Mouse (Mus musculus) hindbrain, embryonic 15.5 days (tissue): ENCODE measurements around the gene Wdr27. TPM values are rescaled to one million over a fixed set of nuclear protein-coding genes. Genes with fewer than 3 reads are reported as not detected.

ENCODE experiments used
- ATAC-seq: fragments of 200-750 bp; cut with Nextera tagmentation; 2 replicates; pipeline ENCODE4 v1.8.0; 2017; ENCODE audit warnings: low read depth, moderate number of reproducible peaks, moderate TSS enrichment; ENCODE audit not compliant: low FRiP score
- H3K27ac ChIP-seq: fragments of 300-500 bp; sonication (generic); replicated peaks from 2 replicates; pipeline ENCODE4 v1.5.1; 2015; ENCODE audit warnings: mild to moderate bottlenecking, inconsistent platforms
- H3K27me3 ChIP-seq: fragments of 300-500 bp; sonication (generic); 2 replicates; pipeline ENCODE4 v1.6.1; 2015; ENCODE audit warnings: control low read depth, inconsistent platforms
- H3K36me3 ChIP-seq: fragments of 300-500 bp; sonication (generic); 2 replicates; pipeline ENCODE4 v1.6.1; 2015; ENCODE audit warnings: control low read depth, inconsistent platforms
- H3K4me1 ChIP-seq: fragments of 300-500 bp; sonication (generic); replicated peaks from 2 replicates; pipeline ENCODE4 v1.6.1; 2015; ENCODE audit warnings: control low read depth, inconsistent platforms
- H3K4me2 ChIP-seq: fragments of 300-500 bp; sonication (generic); 2 replicates; pipeline ENCODE4 v1.6.1; 2015; ENCODE audit warnings: moderate library complexity, mild to moderate bottlenecking, inconsistent platforms
- H3K4me3 ChIP-seq: fragments of 300-500 bp; sonication (generic); 2 replicates; pipeline ENCODE4 v1.5.1; 2015; ENCODE audit warnings: mild to moderate bottlenecking, inconsistent platforms
- H3K9ac ChIP-seq: fragments of 300-500 bp; sonication (generic); 2 replicates; pipeline ENCODE4 v1.6.1; 2015; ENCODE audit warnings: inconsistent platforms
- H3K9me3 ChIP-seq: fragments of 300-500 bp; sonication (generic); 2 replicates; pipeline ENCODE4 v1.6.1; 2016; ENCODE audit warnings: control low read depth, inconsistent platforms
- WGBS: fragments of 180-500 bp; shearing (Covaris S2); methylation state at CpG from one replicate; pipeline ENCODE4 v1.1.7; 2015; 5-methylcytosine and 5-hydroxymethylcytosine counted together
- polyA plus RNA-seq: library from polyadenylated mRNA; unstranded; fragments of >200 nt; fragmentation: Nextera tagmentation; extraction: Ambion mirVana; gene quantifications from 2 replicates; pipeline ENCODE4 v1.2.1, GENCODE M21; 2015

The Wdr27 gene
- polyA plus RNA-seq, 1 experiment from 2014 or later = 9.9 TPM

DNA sequence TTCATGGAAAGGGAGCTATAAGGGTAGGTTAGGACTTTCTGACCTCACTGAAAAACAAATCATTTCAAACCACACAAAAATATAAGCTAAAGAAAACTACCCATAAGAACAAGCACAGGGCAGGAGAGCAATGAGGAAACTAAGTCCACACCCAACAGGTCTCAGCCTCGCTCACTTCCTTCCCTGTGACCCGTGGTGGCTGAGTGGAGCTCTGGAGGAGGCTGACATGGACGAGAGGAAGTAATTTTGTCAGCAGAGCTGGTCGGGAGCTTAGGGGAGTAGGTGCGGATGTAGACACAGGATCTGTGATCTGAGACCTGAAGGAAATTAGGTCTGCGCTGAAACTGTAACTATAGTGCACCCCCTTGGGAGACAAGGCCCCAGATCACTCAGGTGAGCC lies 21.4 kb downstream of the Wdr27 start:
- ATAC-seq = no peak
- Histone ChIP-seq H3K27me3 (no peaks in the 10 kb centered on the region), H3K4me1 (no peaks in the 10 kb centered on the region), H3K4me3 (no peak overlapping the region), H3K27ac (no peak overlapping the region), H3K36me3 (no peaks in the 10 kb centered on the region), H3K9me3 (no peaks in the 10 kb centered on the region), H3K9ac (no peak overlapping the region), H3K4me2 (no peak overlapping the region)
- 74% methylated on average over 6 of the region's 6 CpGs for WGBS

DNA sequence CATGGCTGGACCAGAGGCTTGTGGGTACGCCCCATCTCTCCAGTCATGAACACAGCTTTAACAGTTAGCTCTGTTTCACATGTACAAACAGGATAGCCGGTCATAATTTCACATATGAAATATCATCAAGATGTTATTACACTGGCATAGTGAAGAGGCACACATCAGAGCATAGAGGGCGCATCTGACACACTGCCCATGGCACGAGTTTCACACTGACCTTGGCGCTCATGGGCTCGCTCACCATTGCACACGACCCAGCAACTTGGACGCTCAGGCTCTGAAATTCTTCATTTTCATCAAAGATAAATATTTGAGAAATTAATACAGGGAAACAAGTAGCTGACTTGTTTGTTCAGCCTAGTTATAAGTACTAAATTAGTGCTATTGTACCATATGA lies 25.1 kb downstream of the Wdr27 start:
- Histone ChIP-seq H3K4me3 (no peak overlapping the region), H3K27me3 (no peaks in the 10 kb centered on the region), H3K27ac (no peak overlapping the region), H3K9me3 (no peaks in the 10 kb centered on the region), H3K4me1 (no peaks in the 10 kb centered on the region), H3K4me2 (no peak overlapping the region), H3K36me3 (no peaks in the 10 kb centered on the region), H3K9ac (no peak overlapping the region)
- no peak for ATAC-seq
- WGBS = 91% methylated on average over 8 of the region's 8 CpGs

DNA sequence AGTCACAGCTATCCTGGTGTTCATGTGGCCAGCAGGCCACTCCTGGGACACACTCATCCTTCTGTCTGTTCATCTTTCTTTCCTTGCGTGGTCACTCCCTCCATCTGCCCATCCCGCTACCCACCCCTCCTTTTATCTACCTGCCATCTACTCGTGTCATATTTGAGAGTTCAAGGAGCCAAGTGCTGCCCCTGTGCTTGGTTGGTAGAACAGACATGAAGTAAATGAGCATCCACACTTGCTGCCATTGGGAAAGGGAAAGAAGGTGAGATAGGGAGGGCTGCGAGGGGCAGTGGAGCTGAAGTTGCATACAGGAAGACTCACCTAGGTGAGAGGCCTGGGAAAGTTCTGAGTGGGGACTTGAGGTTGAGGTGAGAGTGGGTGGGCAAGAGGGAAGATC lies 28.6 kb downstream of the Wdr27 start:
- 93% methylated on average over 4 of the region's 4 CpGs for WGBS

DNA sequence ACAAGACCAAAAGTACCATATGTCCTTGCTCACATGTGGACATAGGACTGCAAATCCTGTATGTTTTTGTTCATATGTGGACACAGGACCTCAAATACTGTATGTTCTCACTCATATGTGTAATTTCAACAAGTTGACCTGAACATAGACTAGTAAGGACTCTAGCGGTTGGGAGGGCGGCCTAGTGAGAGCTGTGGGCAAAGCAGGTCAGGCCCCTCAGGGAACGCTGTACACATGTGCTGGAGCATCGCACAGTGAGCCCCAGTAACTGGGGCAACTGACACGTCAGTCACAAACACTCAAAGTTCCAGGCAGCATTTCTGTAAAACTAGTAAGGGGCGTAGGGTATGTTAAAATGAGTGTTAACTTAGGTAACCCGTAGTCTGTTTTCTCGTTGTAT lies 30.0 kb downstream of the Wdr27 start:
- no peaks in the 10 kb centered on the region for H3K9me3 ChIP-seq
- 87% methylated on average over 8 of the region's 8 CpGs for WGBS
- ATAC-seq = no peak
- no peaks in the 10 kb centered on the region for H3K4me1 ChIP-seq
- no peak overlapping the region for H3K4me2 ChIP-seq
- no peak overlapping the region for H3K4me3 ChIP-seq
- H3K27me3 ChIP-seq = no peaks in the 10 kb centered on the region
- no peaks in the 10 kb centered on the region for H3K36me3 ChIP-seq
- H3K9ac ChIP-seq = no peak overlapping the region
- H3K27ac ChIP-seq = no peak overlapping the region

More for the DNA sequence above, 28.6 kb downstream of the Wdr27 start:
- H3K4me1 ChIP-seq = no peaks in the 10 kb centered on the region
- no peaks in the 10 kb centered on the region for H3K36me3 ChIP-seq
- H3K27ac ChIP-seq = no peak overlapping the region
- H3K4me2 ChIP-seq = no peak overlapping the region
- H3K9me3 ChIP-seq = no peaks in the 10 kb centered on the region
- no peaks in the 10 kb centered on the region for H3K27me3 ChIP-seq
- H3K9ac ChIP-seq = no peak overlapping the region
- H3K4me3 ChIP-seq = no peak overlapping the region
- ATAC-seq = no peak

DNA sequence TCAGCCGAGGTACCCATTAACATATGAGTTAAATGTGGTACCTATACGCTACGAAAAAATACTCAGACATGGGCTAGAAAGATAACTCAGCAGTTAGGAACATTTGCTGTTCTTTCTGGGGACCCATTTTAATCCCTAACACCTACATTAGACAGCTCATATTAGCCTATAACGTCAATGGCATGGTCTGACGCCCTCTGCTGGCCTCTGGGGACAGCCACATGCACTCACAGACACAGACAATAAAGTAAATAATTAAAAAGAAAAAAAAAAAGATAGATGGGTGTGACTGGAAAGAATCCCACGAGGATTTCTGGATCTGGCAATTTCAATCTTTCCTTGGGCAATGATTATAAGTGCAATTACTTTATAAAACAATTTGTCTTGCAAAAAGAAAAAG lies 30.5 kb downstream of the Wdr27 start:
- H3K27me3 ChIP-seq = no peaks in the 10 kb centered on the region
- 43% methylated on average over 6 of the region's 6 CpGs for WGBS
- ATAC-seq = no peak
- no peak overlapping the region for H3K4me2 ChIP-seq
- no peak overlapping the region for H3K4me3 ChIP-seq
- H3K4me1 ChIP-seq = no peaks in the 10 kb centered on the region
- H3K36me3 ChIP-seq = no peaks in the 10 kb centered on the region
- no peaks in the 10 kb centered on the region for H3K9me3 ChIP-seq
- no peak overlapping the region for H3K27ac ChIP-seq
- no peak overlapping the region for H3K9ac ChIP-seq

DNA sequence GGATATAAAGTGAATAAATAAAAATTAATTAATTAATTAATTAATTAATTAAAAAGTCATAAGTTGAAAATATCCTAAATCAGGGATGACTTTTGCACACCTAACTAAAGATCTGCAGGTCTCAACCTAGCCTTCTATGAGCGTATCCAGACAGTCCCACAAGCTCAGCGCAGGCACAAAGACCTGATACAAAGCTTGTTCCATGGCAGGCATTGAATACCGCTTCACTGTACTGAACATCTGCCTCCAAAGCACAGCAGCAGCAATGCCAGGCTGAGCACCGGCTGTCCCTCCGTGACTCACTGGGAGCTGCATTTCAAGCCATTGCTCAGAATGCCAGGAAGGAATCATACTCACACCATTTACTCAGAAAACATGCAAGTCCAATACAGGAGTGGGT lies 32.2 kb downstream of the Wdr27 start:
- H3K4me1 ChIP-seq = no peaks in the 10 kb centered on the region
- no peaks in the 10 kb centered on the region for H3K27me3 ChIP-seq
- H3K36me3 ChIP-seq = no peaks in the 10 kb centered on the region
- H3K4me2 ChIP-seq = no peak overlapping the region
- no peak overlapping the region for H3K9ac ChIP-seq
- no peaks in the 10 kb centered on the region for H3K9me3 ChIP-seq
- H3K4me3 ChIP-seq = no peak overlapping the region
- no peak overlapping the region for H3K27ac ChIP-seq
- WGBS = 89% methylated on average over 5 of the region's 5 CpGs
- no peak for ATAC-seq

DNA sequence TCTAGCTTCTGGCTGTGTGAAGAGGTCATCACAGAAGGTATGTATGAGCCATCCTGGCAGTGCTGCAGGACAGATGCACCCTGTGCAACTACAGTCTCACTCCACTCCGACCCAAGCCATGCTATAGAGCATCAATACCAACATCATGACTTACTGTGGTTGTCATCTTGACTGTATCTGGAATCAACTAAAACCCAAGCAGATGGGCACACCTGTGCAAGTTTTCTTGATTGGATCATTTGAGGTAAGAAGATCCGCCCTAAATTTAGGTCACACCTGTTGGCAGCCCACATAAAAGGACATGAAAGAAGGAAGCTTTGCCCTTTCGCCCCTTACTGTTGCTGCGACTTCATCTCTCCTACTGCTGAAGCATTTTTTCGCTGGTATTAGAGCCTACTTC lies 33.6 kb downstream of the Wdr27 start:
- WGBS = 86% methylated on average over 5 of the region's 5 CpGs
- H3K9ac ChIP-seq = no peak overlapping the region
- no peaks in the 10 kb centered on the region for H3K9me3 ChIP-seq
- ATAC-seq = no peak
- H3K4me2 ChIP-seq = no peak overlapping the region
- no peaks in the 10 kb centered on the region for H3K4me1 ChIP-seq
- no peak overlapping the region for H3K4me3 ChIP-seq
- no peaks in the 10 kb centered on the region for H3K36me3 ChIP-seq
- H3K27me3 ChIP-seq = no peaks in the 10 kb centered on the region
- no peak overlapping the region for H3K27ac ChIP-seq

DNA sequence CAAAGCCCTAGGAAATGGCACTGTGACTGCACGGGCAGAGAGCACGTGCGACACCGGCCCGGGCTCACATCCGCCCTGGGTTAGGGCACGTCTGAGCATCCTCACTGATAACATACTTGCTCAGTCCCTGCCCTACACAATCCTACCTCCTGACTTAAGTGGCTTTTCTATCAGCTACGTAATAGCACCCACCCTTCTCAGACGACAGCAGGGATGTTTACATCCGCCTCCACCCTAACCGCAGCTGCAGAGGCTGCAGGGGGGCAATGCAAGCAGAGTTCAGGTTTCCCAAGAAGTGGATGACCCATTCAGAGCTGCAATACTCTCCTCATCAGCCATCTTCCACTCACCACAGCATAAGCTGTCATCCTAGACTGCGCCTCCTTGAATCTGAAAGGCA lies 35.8 kb downstream of the Wdr27 start:
- WGBS = 81% methylated on average over 12 of the region's 12 CpGs
- H3K4me2 ChIP-seq = no peak overlapping the region
- no peak overlapping the region for H3K27ac ChIP-seq
- no peaks in the 10 kb centered on the region for H3K4me1 ChIP-seq
- no peak for ATAC-seq
- H3K9ac ChIP-seq = no peak overlapping the region
- no peak overlapping the region for H3K4me3 ChIP-seq
- no peaks in the 10 kb centered on the region for H3K9me3 ChIP-seq
- no peaks in the 10 kb centered on the region for H3K36me3 ChIP-seq
- H3K27me3 ChIP-seq = no peaks in the 10 kb centered on the region

DNA sequence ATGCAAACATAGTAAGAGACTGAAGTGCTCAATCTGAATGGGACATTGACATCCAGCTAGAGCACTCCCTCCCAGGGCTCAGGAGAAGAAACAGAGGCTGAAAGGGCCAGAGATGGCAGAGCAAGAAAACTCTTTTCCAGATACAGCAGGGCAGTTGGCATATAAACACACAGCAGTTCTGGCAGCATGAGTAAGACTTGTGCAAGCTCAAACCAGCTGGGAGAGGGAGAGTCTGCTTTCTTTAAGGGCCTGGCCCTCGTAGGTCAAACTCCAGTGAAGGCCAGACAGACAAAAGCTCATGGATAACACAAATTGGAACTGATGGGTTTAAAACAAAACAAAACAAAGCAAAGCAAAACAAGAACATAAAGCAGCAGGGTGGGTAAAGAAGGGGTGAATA lies 36.3 kb downstream of the Wdr27 start:
- Histone ChIP-seq H3K36me3 (no peaks in the 10 kb centered on the region), H3K4me1 (no peaks in the 10 kb centered on the region), H3K4me2 (no peak overlapping the region), H3K27me3 (no peaks in the 10 kb centered on the region), H3K4me3 (no peak overlapping the region), H3K9me3 (no peaks in the 10 kb centered on the region), H3K27ac (no peak overlapping the region), H3K9ac (no peak overlapping the region)
- 40% methylated on average over 1 of the region's 1 CpGs for WGBS
- no peak for ATAC-seq

DNA sequence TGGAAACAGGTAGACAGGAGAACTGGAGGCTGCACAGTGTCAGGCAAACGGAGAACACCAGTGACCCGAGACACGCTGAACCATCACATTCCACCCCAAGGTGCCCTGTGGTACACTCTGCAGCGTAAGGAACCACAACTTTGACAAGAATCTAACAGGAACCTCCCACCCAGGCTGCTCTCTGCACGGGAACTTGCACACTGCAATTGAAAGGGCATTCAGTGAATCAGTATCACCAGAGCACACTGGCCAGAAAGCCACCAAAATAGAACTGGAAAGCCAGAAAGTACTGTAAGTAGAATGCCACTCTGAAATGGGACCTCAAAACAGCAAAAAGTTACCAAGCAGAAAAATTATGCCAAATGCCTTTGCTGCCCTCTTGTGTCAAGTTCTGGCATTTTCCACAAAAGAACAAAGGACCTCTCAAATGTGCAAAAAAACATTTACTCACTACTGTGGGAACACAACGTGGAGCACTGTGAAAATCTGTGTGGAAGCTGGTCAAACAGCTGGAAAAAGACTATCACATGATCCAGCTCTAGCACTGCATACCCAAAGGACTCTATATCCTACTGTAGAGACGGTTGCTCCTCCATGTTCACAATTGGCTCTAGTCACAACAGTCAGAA lies 38.2 kb downstream of the Wdr27 start:
- no peaks in the 10 kb centered on the region for H3K4me1 ChIP-seq
- ATAC-seq = peak; percentile 59
- H3K4me3 ChIP-seq = no peak overlapping the region
- no peak overlapping the region for H3K9ac ChIP-seq
- no peaks in the 10 kb centered on the region for H3K9me3 ChIP-seq
- no peaks in the 10 kb centered on the region for H3K27me3 ChIP-seq
- H3K27ac ChIP-seq = no peak overlapping the region
- no peak overlapping the region for H3K4me2 ChIP-seq
- no peaks in the 10 kb centered on the region for H3K36me3 ChIP-seq
- 49% methylated on average over 7 of the region's 7 CpGs for WGBS

DNA sequence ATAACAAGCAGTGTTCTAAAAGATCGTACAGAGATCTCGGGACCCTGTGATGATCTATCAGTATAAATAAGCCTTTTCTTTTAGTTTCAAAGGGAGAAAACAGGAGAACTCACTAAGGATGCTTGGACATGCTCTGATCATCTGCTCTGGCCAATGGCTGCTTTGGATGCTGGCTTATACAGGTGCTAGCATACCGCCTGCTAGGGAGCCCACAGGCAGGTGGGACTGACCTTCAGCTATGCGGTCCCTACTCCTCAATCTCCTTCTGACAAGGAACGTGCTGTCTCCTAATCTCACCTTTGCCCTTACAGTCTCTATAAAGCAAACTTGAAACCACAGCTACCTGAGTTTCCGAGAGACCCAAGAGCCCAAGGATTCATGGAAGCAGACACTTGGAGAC lies 38.8 kb downstream of the Wdr27 start:
- H3K9ac ChIP-seq = no peak overlapping the region
- H3K27me3 ChIP-seq = no peaks in the 10 kb centered on the region
- no peaks in the 10 kb centered on the region for H3K36me3 ChIP-seq
- no peak overlapping the region for H3K4me3 ChIP-seq
- no peaks in the 10 kb centered on the region for H3K4me1 ChIP-seq
- no peaks in the 10 kb centered on the region for H3K9me3 ChIP-seq
- ATAC-seq = no peak; the same call in 1 of the 2 replicates
- no peak overlapping the region for H3K27ac ChIP-seq
- no peak overlapping the region for H3K4me2 ChIP-seq
- WGBS = 88% methylated on average over 6 of the region's 6 CpGs

DNA sequence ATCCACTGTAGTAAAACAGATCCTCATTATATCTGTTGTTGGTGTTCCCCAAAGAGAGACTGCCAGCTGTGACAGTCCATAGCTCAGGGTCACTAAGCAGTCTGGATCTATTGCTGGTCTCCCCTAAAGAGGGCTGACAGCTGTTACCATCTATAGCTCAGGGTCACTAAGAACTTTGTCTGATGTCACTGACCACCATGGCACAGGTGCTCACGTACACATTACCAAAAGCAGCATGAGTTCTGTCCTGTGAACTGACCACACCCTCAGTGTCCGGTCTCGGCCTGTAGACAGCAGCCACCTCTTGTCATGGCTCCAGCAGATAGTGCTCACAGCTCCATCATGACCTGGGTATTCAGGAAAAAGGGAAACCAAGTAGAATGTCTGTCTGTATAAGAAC lies 39.7 kb downstream of the Wdr27 start:
- Histone ChIP-seq H3K4me3 (no peak overlapping the region), H3K27ac (no peak overlapping the region), H3K4me1 (no peaks in the 10 kb centered on the region), H3K9ac (no peak overlapping the region), H3K27me3 (no peaks in the 10 kb centered on the region), H3K36me3 (no peaks in the 10 kb centered on the region), H3K9me3 (no peaks in the 10 kb centered on the region), H3K4me2 (no peak overlapping the region)
- no peak for ATAC-seq
- WGBS = 80% methylated on average over 3 of the region's 3 CpGs

DNA sequence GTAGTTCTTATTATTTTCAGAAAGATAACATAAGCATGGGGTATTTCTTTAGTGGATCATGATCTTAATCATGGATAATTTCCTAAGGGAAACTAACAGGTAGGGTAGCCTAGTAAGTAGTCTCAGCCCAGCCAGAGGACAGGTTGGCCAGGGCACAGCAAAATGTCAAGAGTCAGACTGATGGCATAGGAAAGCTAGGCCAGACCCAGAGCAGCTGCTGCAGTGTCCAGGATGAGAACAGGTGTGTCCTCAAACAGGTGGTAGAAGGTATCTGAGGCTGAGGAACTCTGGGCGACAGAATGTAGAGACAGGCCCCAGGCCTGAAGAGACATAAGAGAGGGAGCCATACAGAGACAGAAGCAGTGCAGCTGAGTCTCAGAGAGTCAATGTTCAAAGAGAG lies 44.0 kb downstream of the Wdr27 start:
- no peak for ATAC-seq
- no peak overlapping the region for H3K4me2 ChIP-seq
- whole genome bisulfite sequencing = 92% methylated on average over 1 of the region's 1 CpGs
- no peaks in the 10 kb centered on the region for H3K36me3 ChIP-seq
- no peak overlapping the region for H3K4me3 ChIP-seq
- no peak overlapping the region for H3K9ac ChIP-seq
- no peaks in the 10 kb centered on the region for H3K4me1 ChIP-seq
- H3K9me3 ChIP-seq = no peaks in the 10 kb centered on the region
- no peaks in the 10 kb centered on the region for H3K27me3 ChIP-seq
- H3K27ac ChIP-seq = no peak overlapping the region
